Mouse (Mus musculus) CH12.LX (cell line): ENCODE results near the gene Tmem87b. TPM values are rescaled to one million over a fixed set of nuclear protein-coding genes. Genes with fewer than 3 reads are reported as not detected.

ENCODE experiments used
- DNase-seq: peaks from one replicate; pipeline ENCODE4 v3.0.0-alpha.2; 2013; ENCODE audit errors: extremely low read depth
- H3K27ac ChIP-seq: 2 replicates; pipeline ENCODE4 v1.5.1; 2012; ENCODE audit warnings: low read depth, mild to moderate bottlenecking, control low read depth, moderate library complexity; ENCODE audit not compliant: insufficient read depth
- H3K27me3 ChIP-seq: replicated peaks from 2 replicates; pipeline ENCODE3; 2012; ENCODE audit warnings: inconsistent platforms
- H3K36me3 ChIP-seq, 2 experiments: replicated peaks in 1 of 2; 2 replicates each; pipeline versions ENCODE3 to v1.6.1; 2012; ENCODE audit warnings: inconsistent platforms in 1 of 2, low read length in 1 of 2, mild to moderate bottlenecking in 1 of 2, mixed read lengths in 1 of 2, moderate library complexity in 1 of 2; ENCODE audit not compliant: control insufficient read depth in 1 of 2, insufficient read depth in 1 of 2
- H3K4me1 ChIP-seq, 2 experiments: 2 replicates each; pipeline ENCODE4 v1.6.1; 2012; ENCODE audit warnings: inconsistent platforms in 1 of 2, moderate library complexity in 1 of 2; ENCODE audit not compliant: insufficient read depth in 2 of 2, control insufficient read depth in 1 of 2
- H3K4me2 ChIP-seq: 2 replicates; pipeline ENCODE4 v1.6.1; 2012; ENCODE audit warnings: low read depth, mild to moderate bottlenecking, control low read depth; ENCODE audit not compliant: poor library complexity, insufficient read depth, severe bottlenecking
- H3K4me3 ChIP-seq, 3 experiments: fragments of 150-350 bp in 1 of 3; sonication (generic) in 1 of 3; replicated peaks in 1 of 3; 2 replicates each; pipeline versions ENCODE3 to v1.5.1; 2011 to 2012; ENCODE audit warnings: low read depth in 2 of 3, low read length in 2 of 3, mild to moderate bottlenecking in 2 of 3, moderate library complexity in 2 of 3, control low read depth in 1 of 3, improper control_type of control experiment in 1 of 3, inconsistent platforms in 1 of 3, mixed read lengths in 1 of 3; ENCODE audit not compliant: poor library complexity in 1 of 3
- H3K79me2 ChIP-seq: replicated peaks from 2 replicates; pipeline ENCODE4 v1.6.1; 2012; ENCODE audit warnings: mild to moderate bottlenecking, moderate library complexity; ENCODE audit not compliant: control insufficient read depth, poor library complexity, insufficient read depth, severe bottlenecking; ENCODE audit errors: extremely low read depth
- H3K9ac ChIP-seq: 2 replicates; pipeline ENCODE4 v1.6.1; 2012; ENCODE audit warnings: low read depth, mild to moderate bottlenecking, control low read depth, moderate library complexity; ENCODE audit not compliant: insufficient read depth
- H3K9me3 ChIP-seq: replicated peaks from 2 replicates; pipeline ENCODE3; 2012; ENCODE audit warnings: low read length, inconsistent platforms, mixed read lengths
- BHLHE40 ChIP-seq: IDR thresholded peaks from 2 replicates; pipeline ENCODE4 v1.6.1; 2011; ENCODE audit warnings: mild to moderate bottlenecking, low read depth, low read length, improper control_type of control experiment
- EP300 ChIP-seq: IDR thresholded peaks from 2 replicates; pipeline ENCODE4 v1.6.1; 2011; ENCODE audit warnings: low read length, improper control_type of control experiment
- ETS1 ChIP-seq: conservative IDR thresholded peaks from 2 replicates; pipeline ENCODE4 v1.6.1; 2012; ENCODE audit warnings: low read depth, mild to moderate bottlenecking, inconsistent platforms, low read length, improper control_type of control experiment, moderate library complexity
- IRF4 ChIP-seq: IDR thresholded peaks from 2 replicates; pipeline ENCODE4 v1.6.1; 2014; ENCODE audit warnings: low read depth, mild to moderate bottlenecking, inconsistent platforms, low read length, improper control_type of control experiment
- JUN ChIP-seq: IDR thresholded peaks from 2 replicates; pipeline ENCODE4 v1.6.1; 2011; ENCODE audit warnings: low read depth, mild to moderate bottlenecking, low read length, improper control_type of control experiment, moderate library complexity; ENCODE audit not compliant: insufficient read depth
- JUND ChIP-seq: conservative IDR thresholded peaks from 2 replicates; pipeline ENCODE4 v1.6.1; 2011; ENCODE audit warnings: low read depth, low read length, improper control_type of control experiment
- MAFK ChIP-seq: IDR thresholded peaks from 2 replicates; pipeline ENCODE4 v1.6.1; 2011; ENCODE audit warnings: low read length, improper control_type of control experiment; ENCODE audit not compliant: insufficient replicate concordance
- MAX ChIP-seq: IDR thresholded peaks from 2 replicates; pipeline ENCODE4 v1.6.1; 2011; ENCODE audit warnings: low read length, improper control_type of control experiment
- MEF2A ChIP-seq: IDR thresholded peaks from 2 replicates; pipeline ENCODE4 v1.6.1; 2014; ENCODE audit warnings: low read depth, mild to moderate bottlenecking, inconsistent platforms, low read length, improper control_type of control experiment, borderline replicate concordance
- MYC ChIP-seq: IDR thresholded peaks from 2 replicates; pipeline ENCODE4 v1.6.1; 2011; ENCODE audit warnings: low read depth, mild to moderate bottlenecking, improper control_type of control experiment, low read length
- NRF1 ChIP-seq: IDR thresholded peaks from 2 replicates; pipeline ENCODE4 v1.6.1; 2014; ENCODE audit warnings: low read depth, mild to moderate bottlenecking, inconsistent platforms, low read length, improper control_type of control experiment, moderate library complexity
- SIN3A ChIP-seq: IDR thresholded peaks from 2 replicates; pipeline ENCODE4 v1.6.1; 2012; ENCODE audit warnings: low read length, improper control_type of control experiment, inconsistent platforms
- SMC3 ChIP-seq: IDR thresholded peaks from 2 replicates; pipeline ENCODE4 v1.6.1; 2011; ENCODE audit warnings: low read depth, low read length, improper control_type of control experiment
- TBP ChIP-seq: conservative IDR thresholded peaks from 2 replicates; pipeline ENCODE4 v1.6.1; 2011; ENCODE audit warnings: low read depth, low read length, improper control_type of control experiment
- TCF12 ChIP-seq: IDR thresholded peaks from 2 replicates; pipeline ENCODE4 v1.6.1; 2014; ENCODE audit warnings: low read depth, mild to moderate bottlenecking, inconsistent platforms, low read length, improper control_type of control experiment
- UBTF ChIP-seq: IDR thresholded peaks from 2 replicates; pipeline ENCODE4 v1.6.1; 2012; ENCODE audit warnings: low read depth, mild to moderate bottlenecking, inconsistent platforms, low read length, improper control_type of control experiment, moderate library complexity
- USF2 ChIP-seq: conservative IDR thresholded peaks from 2 replicates; pipeline ENCODE4 v1.6.1; 2011; ENCODE audit warnings: low read depth, low read length, improper control_type of control experiment
- ZC3H11A ChIP-seq: IDR thresholded peaks from 2 replicates; pipeline ENCODE4 v1.6.1; 2012; ENCODE audit warnings: low read depth, mild to moderate bottlenecking, inconsistent platforms, low read length, improper control_type of control experiment
- ZKSCAN1 ChIP-seq: IDR thresholded peaks from 2 replicates; pipeline ENCODE4 v1.6.1; 2012; ENCODE audit warnings: low read depth, inconsistent platforms, low read length, improper control_type of control experiment, borderline replicate concordance
- ZMIZ1 ChIP-seq: IDR thresholded peaks from 2 replicates; pipeline ENCODE4 v1.6.1; 2012; ENCODE audit warnings: low read depth, mild to moderate bottlenecking, inconsistent platforms, low read length, improper control_type of control experiment
- ZNF384 ChIP-seq: IDR thresholded peaks from 2 replicates; pipeline ENCODE4 v1.6.1; 2012; ENCODE audit warnings: low read depth, low read length, improper control_type of control experiment, inconsistent platforms
- dilution Hi-C: fragments of 300-500 bp; cut with MboI; formaldehyde crosslinking; loops from 2 replicates; pipeline ENCODE4 v1.14.3; 2020; ENCODE audit warnings: low sequenced_read_pairs; ENCODE audit not compliant: extremely low pct_unique_long_range_greater_than_20kb, extremely low pct_ligation_motif_present
- in situ Hi-C: fragments of 300-500 bp; cut with MboI; formaldehyde crosslinking; loops from 3 replicates; pipeline ENCODE4 v1.14.3; 2019; ENCODE audit warnings: low sequenced_read_pairs, low pct_ligation_motif_present, low pct_unique_long_range_greater_than_20kb, mixed read lengths
- polyA plus RNA-seq: library from polyadenylated mRNA; unstranded; fragments of >175 nt; gene quantifications from 2 replicates; pipeline ENCODE4 v1.2.1, GENCODE M21; 2012; ENCODE audit warnings: low read depth; ENCODE audit not compliant: insufficient read length
- total RNA-seq, 2 experiments: library from RNA; depleted of rRNA; stranded (reverse); fragments of 300-350 nt in 1 of 2; fragments of >200 nt in 1 of 2; gene quantifications; 2 replicates each; pipeline ENCODE4 v1.2.3; 2012 to 2014

The Tmem87b gene
- total and polyA plus RNA-seq, 3 experiments, result 5.3 to 6.6 (median 6.2) TPM

- no peaks in the 10 kb centered on the region for H3K9me3 ChIP-seq
- peaks cover 0 to 3% of the 10 kb centered on the region in 2 experiments for H3K36me3 ChIP-seq
- dilution Hi-C loops, result no loop called here
- H3K79me2 ChIP-seq, result 0 out of 2 replicates have a peak, but pooled peaks cover 3% of the 10 kb centered on the region
- H3K27ac ChIP-seq, result no peak overlapping the region
- H3K4me1 ChIP-seq, result peaks cover 0 to 11% of the 10 kb centered on the region in 2 experiments; a peak in 3 of 4 replicates
- in situ Hi-C loops, result loop anchor here (5.0 kb wide), 1 partner anchor 119 kb away; the partner anchor contains the start of gene Mertk
- no peak overlapping the region for H3K4me2 ChIP-seq
- TF ChIP-seq UBTF (no peak), SMC3 (no peak), JUN (no peak), TBP (no peak), ZNF384 (no peak), IRF4 (no peak), NRF1 (no peak), MAX (no peak), EP300 (no peak), MAFK (no peak), ZKSCAN1 (no peak), BHLHE40 (no peak), ZC3H11A (no peak), ETS1 (no peak), TCF12 (no peak), MEF2A (no peak)
- TF ChIP-seq, all 38 proteins: peak for 0
- Histone ChIP-seq H3K27me3 (no peaks in the 10 kb centered on the region), H3K9ac (no peak overlapping the region), H3K4me3 (no peak overlapping the region)
- no peak for DNase-seq
Measured at GRCm38 (mm10) chr2:128816311-128816710, 1.6 kb upstream of the Tmem87b start.

GRCm38 (mm10) chr2:128816916-128817315 is 1.0 kb upstream of the Tmem87b start:
- Histone ChIP-seq H3K27me3 (no peaks in the 10 kb centered on the region), H3K36me3 (peaks cover 0 to 7% of the 10 kb centered on the region in 2 experiments), H3K4me3 (peak overlapping the region in 2 of 3 experiments; percentile 73 to 76), H3K79me2 (0 out of 2 replicates have a peak, but pooled peaks cover 3% of the 10 kb centered on the region), H3K9ac (peak overlapping the region; percentile 51), H3K9me3 (no peaks in the 10 kb centered on the region), H3K4me2 (peak overlapping the region; percentile 62), H3K4me1 (peaks cover 0 to 11% of the 10 kb centered on the region in 2 experiments; a peak in 3 of 4 replicates), H3K27ac (no peak overlapping the region)
- dilution Hi-C loops, result no loop called here
- TF ChIP-seq MYC (no peak), SIN3A (no peak), JUND (no peak), TBP (peak; percentile 68; the same call in 1 of the 2 replicates), ZMIZ1 (no peak), USF2 (no peak)
- in situ Hi-C loops, result loop anchor here (5.0 kb wide), 1 partner anchor 120 kb away; the partner anchor contains the start of gene Mertk
- DNase-seq, result no peak
